Mouse (Mus musculus): Measurements from ENCODE around the gene Fgg. TPM values are rescaled to one million over a fixed set of nuclear protein-coding genes. Genes with fewer than 3 reads are reported as not detected.

The Fgg gene
- polyA plus RNA-seq, 1 experiment from 2014 or later, result 3.1 TPM

GRCm38 (mm10) chr3:83025475-83026301 lies 18.2 kb downstream of the Fgg start, which contains the start of gene Fga:
TSS of gene Fga (plus strand) at chr3:83026076.
- WGBS, result 67% methylated on average over 9 of the region's 9 CpGs
- Histone ChIP-seq H3K9ac (no peak within 1 kb of the TSS), H3K4me1 (replicated peaks) (no peaks in the 10 kb centered on the region), H3K4me2 (no peak within 1 kb of the TSS), H3K27me3 (replicated peaks) (no peaks in the 10 kb centered on the region), H3K36me3 (no peaks in the 10 kb centered on the region), H3K9me3 (replicated peaks) (no peaks in the 10 kb centered on the region), H3K4me3 (no peak within 1 kb of the TSS), H3K27ac (ENCODE audit: poor library complexity, severe bottlenecking) (no peak within 1 kb of the TSS)
- ATAC-seq (ENCODE audit: insufficient number of reproducible peaks, low FRiP score), result no peak

GRCm38 (mm10) chr3:83027546-83028251 lies 20.2 kb downstream of the Fgg start:
- WGBS, result 87% methylated on average over 9 of the region's 9 CpGs
- Histone ChIP-seq H3K27ac (ENCODE audit: poor library complexity, severe bottlenecking) (no peak overlapping the region), H3K4me1 (replicated peaks) (no peaks in the 10 kb centered on the region), H3K36me3 (no peaks in the 10 kb centered on the region), H3K4me3 (no peak overlapping the region), H3K4me2 (no peak overlapping the region), H3K27me3 (replicated peaks) (no peaks in the 10 kb centered on the region), H3K9ac (no peak overlapping the region), H3K9me3 (replicated peaks) (no peaks in the 10 kb centered on the region)
- no peak for ATAC-seq (ENCODE audit: insufficient number of reproducible peaks, low FRiP score)

GRCm38 (mm10) chr3:83030331-83030730 lies 22.8 kb downstream of the Fgg start:
- Histone ChIP-seq H3K9ac (no peak overlapping the region), H3K4me3 (no peak overlapping the region), H3K27me3 (replicated peaks) (no peaks in the 10 kb centered on the region), H3K9me3 (replicated peaks) (no peaks in the 10 kb centered on the region), H3K4me1 (replicated peaks) (no peaks in the 10 kb centered on the region), H3K4me2 (no peak overlapping the region), H3K27ac (ENCODE audit: poor library complexity, severe bottlenecking) (no peak overlapping the region), H3K36me3 (no peaks in the 10 kb centered on the region)
- ATAC-seq (ENCODE audit: insufficient number of reproducible peaks, low FRiP score), result no peak
- WGBS, result 87% methylated on average over 4 of the region's 4 CpGs

GRCm38 (mm10) chr3:83032746-83033308 lies 25.3 kb downstream of the Fgg start:
- Histone ChIP-seq H3K36me3 (no peaks in the 10 kb centered on the region), H3K9me3 (replicated peaks) (no peaks in the 10 kb centered on the region), H3K27ac (ENCODE audit: poor library complexity, severe bottlenecking) (no peak overlapping the region), H3K4me2 (peak overlapping the region; percentile 36), H3K4me3 (no peak overlapping the region), H3K9ac (no peak overlapping the region), H3K27me3 (replicated peaks) (no peaks in the 10 kb centered on the region), H3K4me1 (replicated peaks) (no peaks in the 10 kb centered on the region)
- ATAC-seq (ENCODE audit: insufficient number of reproducible peaks, low FRiP score), result peak; percentile 48
- 49% methylated on average over 13 of the region's 13 CpGs for WGBS

GRCm38 (mm10) chr3:83033801-83034200 lies 26.3 kb downstream of the Fgg start:
- Histone ChIP-seq H3K9ac (no peak overlapping the region), H3K36me3 (no peaks in the 10 kb centered on the region), H3K4me1 (replicated peaks) (no peaks in the 10 kb centered on the region), H3K27ac (ENCODE audit: poor library complexity, severe bottlenecking) (no peak overlapping the region), H3K9me3 (replicated peaks) (no peaks in the 10 kb centered on the region), H3K4me3 (no peak overlapping the region), H3K4me2 (no peak overlapping the region), H3K27me3 (replicated peaks) (no peaks in the 10 kb centered on the region)
- ATAC-seq (ENCODE audit: insufficient number of reproducible peaks, low FRiP score), result no peak
- WGBS, result 78% methylated on average over 8 of the region's 8 CpGs

GRCm38 (mm10) chr3:83038865-83039264 lies 31.3 kb downstream of the Fgg start:
- Histone ChIP-seq H3K36me3 (no peaks in the 10 kb centered on the region), H3K4me2 (no peak overlapping the region), H3K27me3 (replicated peaks) (no peaks in the 10 kb centered on the region), H3K4me1 (replicated peaks) (no peaks in the 10 kb centered on the region), H3K9ac (no peak overlapping the region), H3K4me3 (no peak overlapping the region), H3K27ac (ENCODE audit: poor library complexity, severe bottlenecking) (no peak overlapping the region), H3K9me3 (replicated peaks) (no peaks in the 10 kb centered on the region)
- no peak for ATAC-seq (ENCODE audit: insufficient number of reproducible peaks, low FRiP score)
- 65% methylated on average over 2 of the region's 2 CpGs for WGBS

- Histone ChIP-seq H3K27ac (ENCODE audit: poor library complexity, severe bottlenecking) (no peak overlapping the region), H3K9ac (no peak overlapping the region), H3K4me1 (replicated peaks) (no peaks in the 10 kb centered on the region), H3K4me2 (no peak overlapping the region), H3K4me3 (no peak overlapping the region), H3K36me3 (no peaks in the 10 kb centered on the region), H3K9me3 (replicated peaks) (no peaks in the 10 kb centered on the region), H3K27me3 (replicated peaks) (no peaks in the 10 kb centered on the region; the same call in 1 of the 2 replicates)
- WGBS, result 54% methylated on average over 4 of the region's 4 CpGs
- ATAC-seq (ENCODE audit: insufficient number of reproducible peaks, low FRiP score), result no peak
These were observed 32.1 kb downstream of the Fgg start for GRCm38 (mm10) chr3:83039666-83040065.

- whole genome bisulfite sequencing, result 79% methylated on average over 5 of the region's 5 CpGs
- no peaks in the 10 kb centered on the region for H3K9me3 ChIP-seq (replicated peaks)
- no peak overlapping the region for H3K27ac ChIP-seq (ENCODE audit: poor library complexity, severe bottlenecking)
- H3K4me1 ChIP-seq (replicated peaks), result no peaks in the 10 kb centered on the region
- no peak overlapping the region for H3K4me2 ChIP-seq
- H3K27me3 ChIP-seq (replicated peaks), result no peaks in the 10 kb centered on the region; the same call in 1 of the 2 replicates
- H3K4me3 ChIP-seq, result no peak overlapping the region
- no peak overlapping the region for H3K9ac ChIP-seq
- no peaks in the 10 kb centered on the region for H3K36me3 ChIP-seq
- no peak for ATAC-seq (ENCODE audit: insufficient number of reproducible peaks, low FRiP score)
These were observed 34.9 kb downstream of the Fgg start for GRCm38 (mm10) chr3:83042451-83042850.

GRCm38 (mm10) chr3:83046649-83047048 lies 39.1 kb downstream of the Fgg start:
- no peak for ATAC-seq (ENCODE audit: insufficient number of reproducible peaks, low FRiP score)
- no peaks in the 10 kb centered on the region for H3K9me3 ChIP-seq (replicated peaks)
- H3K9ac ChIP-seq, result no peak overlapping the region
- H3K4me3 ChIP-seq, result no peak overlapping the region
- no peaks in the 10 kb centered on the region for H3K4me1 ChIP-seq (replicated peaks)
- H3K4me2 ChIP-seq, result no peak overlapping the region
- H3K27ac ChIP-seq (ENCODE audit: poor library complexity, severe bottlenecking), result no peak overlapping the region
- 72% methylated on average over 11 of the region's 11 CpGs for WGBS
- no peaks in the 10 kb centered on the region for H3K36me3 ChIP-seq
- no peaks in the 10 kb centered on the region; the same call in 1 of the 2 replicates for H3K27me3 ChIP-seq (replicated peaks)

- no peak for ATAC-seq (ENCODE audit: insufficient number of reproducible peaks, low FRiP score)
- Histone ChIP-seq H3K27me3 (replicated peaks) (no peaks in the 10 kb centered on the region; the same call in 1 of the 2 replicates), H3K4me2 (no peak within 1 kb of the TSS), H3K27ac (ENCODE audit: poor library complexity, severe bottlenecking) (no peak within 1 kb of the TSS), H3K4me1 (replicated peaks) (no peaks in the 10 kb centered on the region), H3K9me3 (replicated peaks) (no peaks in the 10 kb centered on the region), H3K36me3 (no peaks in the 10 kb centered on the region), H3K9ac (no peak within 1 kb of the TSS), H3K4me3 (no peak within 1 kb of the TSS)
- 83% methylated on average over 8 of the region's 8 CpGs for WGBS
These were observed 42.2 kb downstream of the Fgg start, which contains the start of gene Fgb for GRCm38 (mm10) chr3:83049680-83050079. TSS of gene Fgb (minus strand) at chr3:83049863.

GRCm38 (mm10) chr3:83050661-83051060 lies 43.1 kb downstream of the Fgg start:
- Histone ChIP-seq H3K27ac (ENCODE audit: poor library complexity, severe bottlenecking) (no peak overlapping the region), H3K9ac (no peak overlapping the region), H3K4me1 (replicated peaks) (no peaks in the 10 kb centered on the region), H3K9me3 (replicated peaks) (no peaks in the 10 kb centered on the region), H3K36me3 (no peaks in the 10 kb centered on the region), H3K27me3 (replicated peaks) (no peaks in the 10 kb centered on the region), H3K4me2 (no peak overlapping the region), H3K4me3 (no peak overlapping the region)
- 67% methylated on average over 5 of the region's 5 CpGs for WGBS
- ATAC-seq (ENCODE audit: insufficient number of reproducible peaks, low FRiP score), result no peak

Data from heart, embryonic 12.5 days (tissue).